Mouse (Mus musculus) hindbrain, embryonic 14.5 days (tissue): ENCODE results near the gene Vmn2r39. TPM values are rescaled to one million over a fixed set of nuclear protein-coding genes. Genes with fewer than 3 reads are reported as not detected.
"Not testable (repeated sequence)": the region's sequence is repeated elsewhere in the genome, so short reads cannot be mapped to it uniquely, and the experiment has no call there.

ENCODE experiments used
- ATAC-seq: fragments of 200-750 bp; cut with Nextera tagmentation; 2 replicates; pipeline ENCODE4 v1.8.0; 2017; ENCODE audit warnings: moderate number of reproducible peaks, mild to moderate bottlenecking, moderate TSS enrichment, moderate library complexity; ENCODE audit not compliant: low FRiP score
- DNase-seq: peaks from one replicate; pipeline ENCODE4 v3.0.0-alpha.2; 2015; ENCODE audit warnings: low spot score
- H3K27ac ChIP-seq: fragments of 300-500 bp; sonication (generic); 2 replicates; pipeline ENCODE4 v1.5.1; 2014; ENCODE audit warnings: mild to moderate bottlenecking, moderate library complexity
- H3K27me3 ChIP-seq: fragments of 300-500 bp; sonication (generic); 2 replicates; pipeline ENCODE4 v1.6.1; 2014; ENCODE audit warnings: mild to moderate bottlenecking, low read length, mixed read lengths; ENCODE audit not compliant: control insufficient read depth, insufficient read depth
- H3K36me3 ChIP-seq: fragments of 300-500 bp; sonication (generic); replicated peaks from 2 replicates; pipeline ENCODE4 v1.6.1; 2014; ENCODE audit not compliant: control insufficient read depth, insufficient read depth
- H3K4me1 ChIP-seq: fragments of 300-500 bp; sonication (generic); replicated peaks from 2 replicates; pipeline ENCODE4 v1.6.1; 2014; ENCODE audit warnings: antibody characterized with exemption, low read length, mixed read lengths; ENCODE audit not compliant: control insufficient read depth, insufficient read depth
- H3K4me2 ChIP-seq: fragments of 300-500 bp; sonication (generic); replicated peaks from 2 replicates; pipeline ENCODE4 v1.6.1; 2014; ENCODE audit warnings: mild to moderate bottlenecking, moderate library complexity
- H3K4me3 ChIP-seq: fragments of 300-500 bp; sonication (generic); replicated peaks from 2 replicates; pipeline ENCODE4 v1.5.1; 2014; ENCODE audit warnings: mild to moderate bottlenecking, low read length
- H3K9ac ChIP-seq: fragments of 300-500 bp; sonication (generic); 2 replicates; pipeline ENCODE4 v1.6.1; 2014
- H3K9me3 ChIP-seq: fragments of 300-500 bp; sonication (generic); 2 replicates; pipeline ENCODE4 v1.6.1; 2016; ENCODE audit warnings: low read length; ENCODE audit not compliant: control insufficient read depth
- WGBS: fragments of 180-500 bp; shearing (Covaris S2); extraction: QIAGEN DNeasy Blood & Tissue Kit; methylation state at CpG from one replicate; pipeline ENCODE4 v1.1.7; 2014; 5-methylcytosine and 5-hydroxymethylcytosine counted together
- polyA plus RNA-seq: library from polyadenylated mRNA; unstranded; fragments of >200 nt; fragmentation: Nextera tagmentation; extraction: Ambion mirVana; gene quantifications from 2 replicates; pipeline ENCODE4 v1.2.1, GENCODE M21; 2014

The Vmn2r39 gene
- not detected in 2 replicates for polyA plus RNA-seq

DNA sequence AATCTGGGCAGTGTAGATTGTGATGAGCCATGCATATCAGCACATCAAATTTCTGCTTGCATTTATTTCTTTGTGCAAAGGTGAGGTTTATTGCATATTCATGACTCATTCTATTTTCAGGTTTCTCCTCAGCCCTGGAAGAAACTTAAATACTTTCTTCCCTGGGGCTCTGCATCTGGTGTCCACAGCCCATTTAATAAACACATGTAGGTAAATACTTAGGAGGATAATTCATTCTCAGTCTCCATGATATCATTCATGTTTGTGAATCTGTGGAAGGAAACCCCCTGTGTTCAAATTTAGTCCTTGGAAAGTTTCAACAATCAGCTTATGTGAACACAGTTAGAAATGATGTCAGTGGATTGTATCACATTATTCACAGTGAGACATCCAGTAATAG is at the start of gene Vmn2r39:
TSS of gene Vmn2r39 (minus strand) at position 101 of the 400 bp plus-strand sequence.
- DNase-seq, H3K27ac ChIP-seq, ATAC-seq, H3K9ac ChIP-seq, H3K4me2 ChIP-seq, H3K27me3 ChIP-seq, H3K36me3 ChIP-seq, H3K4me3 ChIP-seq, H3K4me1 ChIP-seq, H3K9me3 ChIP-seq: not testable (repeated sequence)

DNA sequence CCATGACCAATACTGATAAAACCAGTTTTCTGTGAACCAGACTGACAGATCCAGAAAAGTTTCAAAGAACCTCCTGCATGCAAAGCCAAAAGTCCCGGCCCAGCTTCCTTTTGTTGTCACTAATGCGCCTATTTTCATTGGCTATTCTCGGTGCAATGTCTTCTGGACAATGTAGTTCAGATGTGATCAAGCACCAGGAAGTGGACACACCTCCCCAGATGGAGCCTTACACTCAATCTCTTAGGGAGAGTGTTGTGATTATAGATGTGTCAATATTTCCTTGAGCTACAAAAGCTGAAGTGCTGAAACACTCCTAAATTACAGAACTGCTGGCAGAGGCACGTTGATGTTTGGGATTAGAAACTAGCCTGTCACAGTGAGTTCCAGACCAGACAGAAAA is 34.8 kb upstream of the Vmn2r39 start:
- not testable (repeated sequence) for ATAC-seq

More for the DNA sequence above, 34.8 kb upstream of the Vmn2r39 start:
- not testable (repeated sequence) for H3K4me1 ChIP-seq, H3K4me2 ChIP-seq, H3K36me3 ChIP-seq, H3K9ac ChIP-seq, DNase-seq, H3K9me3 ChIP-seq, H3K27me3 ChIP-seq, H3K4me3 ChIP-seq, H3K27ac ChIP-seq
- 86% methylated on average over 4 of the region's 4 CpGs for WGBS

Other genes with a start within 250 kb of the Vmn2r39 start
- gene Vmn2r40, start 99.4 kb downstream of the Vmn2r39 start, polyA plus RNA-seq: not detected in 2 replicates
- not detected in 2 replicates for gene Vmn2r38, start 67.1 kb upstream of the Vmn2r39 start, polyA plus RNA-seq
- gene Vmn2r37, start 192.9 kb upstream of the Vmn2r39 start, polyA plus RNA-seq: not detected in 2 replicates